Mouse (Mus musculus) olfactory bulb, adult 2 months (tissue): ENCODE measurements around the gene H1fx. TPM values are rescaled to one million over a fixed set of nuclear protein-coding genes. Genes with fewer than 3 reads are reported as not detected.

Experiments
- H3K27ac ChIP-seq: fragments of 200-500 bp; 2 replicates; pipeline ENCODE4 v1.5.1; 2012; ENCODE audit warnings: low read depth, low read length; ENCODE audit not compliant: insufficient read depth
- H3K4me1 ChIP-seq: fragments of 200-500 bp; 2 replicates; pipeline ENCODE4 v1.6.1; 2012; ENCODE audit warnings: low read length; ENCODE audit not compliant: control insufficient read depth, insufficient read depth
- H3K4me3 ChIP-seq: fragments of 200-500 bp; 2 replicates; pipeline ENCODE4 v1.5.1; 2012; ENCODE audit warnings: mild to moderate bottlenecking, low read depth, low read length, moderate library complexity; ENCODE audit not compliant: insufficient read depth
- CTCF ChIP-seq: fragments of 200-500 bp; IDR thresholded peaks from 2 replicates; pipeline ENCODE4 v1.5.1; 2012; ENCODE audit warnings: low read depth, mild to moderate bottlenecking, low read length, moderate library complexity; ENCODE audit not compliant: insufficient read depth
- POLR2A ChIP-seq: fragments of 200-500 bp; IDR thresholded peaks from 2 replicates; pipeline ENCODE4 v1.6.1; 2012; ENCODE audit warnings: mild to moderate bottlenecking, low read depth, low read length, moderate library complexity; ENCODE audit not compliant: insufficient read depth
- WGBS: fragments of 180-500 bp; shearing (Covaris S2); methylation state at CpG from one replicate; pipeline ENCODE4 v1.1.7; 2018; 5-methylcytosine and 5-hydroxymethylcytosine counted together
- polyA plus RNA-seq: library from polyadenylated mRNA; stranded (reverse); fragments of >200 nt; gene quantifications from 2 replicates; pipeline ENCODE4 v1.2.4, GENCODE M21; 2012; ENCODE audit warnings: low replicate concordance; ENCODE audit not compliant: missing spikeins, insufficient read depth, insufficient read length

Gene H1fx
- polyA plus RNA-seq, 1 experiment, result not detected

GRCm38 (mm10) chr6:87937178-87937788 lies 44.2 kb downstream of the H1fx start:
- no peak overlapping the region for H3K4me3 ChIP-seq
- 39% methylated on average over 19 of the region's 19 CpGs for WGBS
- peaks cover 6% of the 10 kb centered on the region; the same call in 1 of the 2 replicates for H3K4me1 ChIP-seq
- TF ChIP-seq CTCF (no peak), POLR2A (no peak)
- H3K27ac ChIP-seq, result no peak overlapping the region; the same call in 1 of the 2 replicates

- H3K4me1 ChIP-seq, result peaks cover 6% of the 10 kb centered on the region; the same call in 1 of the 2 replicates
- no peak overlapping the region for H3K27ac ChIP-seq
- 91% methylated on average over 5 of the region's 5 CpGs for WGBS
- TF ChIP-seq POLR2A (no peak), CTCF (no peak)
- no peak overlapping the region for H3K4me3 ChIP-seq
Observed at GRCm38 (mm10) chr6:87935037-87935436, 46.4 kb downstream of the H1fx start.

Other genes starting within 250 kb of the H1fx start
- gene Gp9, start 203.6 kb downstream of the H1fx start, polyA plus RNA-seq, result not detected in 2 replicates
- gene Rab43, start 169.5 kb downstream of the H1fx start, polyA plus RNA-seq, result not detected in 2 replicates
- not detected in 2 replicates for gene Gm45140, start 145.8 kb downstream of the H1fx start, polyA plus RNA-seq
- 368 TPM in 1 of 2 replicates, not detected in the other for gene Isy1, start 142.8 kb downstream of the H1fx start, polyA plus RNA-seq
- gene Cnbp, start 130.5 kb downstream of the H1fx start, polyA plus RNA-seq, result 294 and 693 TPM in 2 replicates
- gene Copg1, start 93.8 kb downstream of the H1fx start, polyA plus RNA-seq, result 490 TPM in 1 of 2 replicates, not detected in the other
- not detected in 2 replicates for gene Hmces, start 67.7 kb downstream of the H1fx start, polyA plus RNA-seq
- 304 TPM in 1 of 2 replicates, not detected in the other for gene Rab7, start 63.6 kb upstream of the H1fx start, polyA plus RNA-seq
- gene Rpn1, start 102.8 kb upstream of the H1fx start, polyA plus RNA-seq, result not detected in 2 replicates
- not detected in 2 replicates for gene Gata2, start 212.3 kb upstream of the H1fx start, polyA plus RNA-seq
- not detected in 2 replicates for gene Dnajb8, start 240.6 kb upstream of the H1fx start, polyA plus RNA-seq